Mouse (Mus musculus) kidney, adult 2 months (tissue): ENCODE data around the gene Cd248.

Source experiments
- CTCF ChIP-seq: fragments of 200-500 bp; conservative IDR thresholded peaks from 2 replicates; pipeline ENCODE4 v1.5.1; 2011; ENCODE audit warnings: low read depth, mild to moderate bottlenecking, control low read depth, low read length, moderate library complexity, mixed read lengths; ENCODE audit not compliant: insufficient read depth, insufficient read length
- POLR2A ChIP-seq: fragments of 200-500 bp; IDR thresholded peaks from one replicate; pipeline ENCODE4 v1.6.1; 2011; ENCODE audit warnings: low read depth, low read length, control low read depth

DNA sequence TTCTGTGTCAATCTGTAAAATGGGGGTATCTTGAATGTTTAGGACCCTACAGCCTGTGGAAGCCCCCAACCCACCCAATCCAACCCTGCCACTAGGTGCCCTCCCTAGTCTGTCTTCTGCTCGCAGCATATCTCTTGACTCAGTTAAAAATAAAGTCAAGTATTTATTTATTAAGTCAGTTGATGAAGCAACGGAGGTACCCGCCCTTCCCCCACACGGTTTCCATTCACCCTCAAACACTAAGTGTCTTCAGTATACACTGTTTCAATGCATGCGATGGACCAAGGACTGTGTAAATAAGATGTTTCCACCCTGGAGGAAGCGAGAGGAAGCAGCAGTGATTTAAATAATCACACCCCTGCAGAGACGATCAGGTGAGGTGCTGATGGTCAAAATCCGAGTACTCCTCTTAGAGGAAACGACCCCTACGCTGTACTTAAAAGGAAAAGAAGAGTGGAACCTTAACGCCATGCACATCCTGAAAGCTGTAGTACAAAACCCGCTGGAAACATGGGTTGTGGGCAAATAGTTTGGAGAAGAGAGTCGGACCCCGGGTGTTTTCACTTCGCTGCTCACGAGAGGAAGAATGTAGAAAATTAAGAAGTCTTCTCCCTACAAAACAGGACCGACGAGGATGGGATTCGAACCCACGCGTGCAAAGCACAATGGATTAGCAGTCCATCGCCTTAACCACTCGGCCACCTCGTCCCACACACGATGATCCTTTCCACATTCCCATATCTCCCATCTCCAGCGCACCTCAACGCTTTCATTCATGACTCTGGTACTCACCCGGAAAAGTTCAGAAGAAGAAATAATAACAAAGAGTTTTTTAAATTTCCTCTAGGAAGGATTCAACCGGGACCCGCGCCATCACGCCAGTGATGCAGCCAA is 30.0 kb upstream of the Cd248 start:
- TF ChIP-seq CTCF (no peak), POLR2A (no peak)
